Mouse (Mus musculus) liver, embryonic 14.5 days (tissue): Measurements from ENCODE around the gene Zfp13. TPM values are rescaled to one million over a fixed set of nuclear protein-coding genes. Genes with fewer than 3 reads are reported as not detected.

Experiments used
- ATAC-seq: fragments of 200-750 bp; cut with Nextera tagmentation; 2 replicates; pipeline ENCODE4 v1.8.0; 2017; ENCODE audit warnings: moderate number of reproducible peaks, mild to moderate bottlenecking, moderate library complexity; ENCODE audit not compliant: insufficient read depth
- DNase-seq, 3 experiments: peaks; one replicate each; pipeline ENCODE4 v3.0.0-alpha.2; 2012 to 2013; ENCODE audit warnings: low read depth in 3 of 3, low spot score in 3 of 3
- H3K27ac ChIP-seq: fragments of 300-500 bp; sonication (generic); 2 replicates; pipeline ENCODE4 v1.5.1; 2014; ENCODE audit warnings: moderate library complexity, mild to moderate bottlenecking, control low read depth, inconsistent platforms
- H3K27me3 ChIP-seq: fragments of 300-500 bp; sonication (generic); 2 replicates; pipeline ENCODE4 v1.6.1; 2014; ENCODE audit warnings: mild to moderate bottlenecking, low read length, moderate library complexity; ENCODE audit not compliant: control insufficient read depth, insufficient read depth
- H3K36me3 ChIP-seq: fragments of 300-500 bp; sonication (generic); replicated peaks from 2 replicates; pipeline ENCODE4 v1.6.1; 2014; ENCODE audit warnings: low read depth; ENCODE audit not compliant: control insufficient read depth, insufficient read depth
- H3K4me1 ChIP-seq, 2 experiments: fragments of 200-500 bp in 1 of 2; fragments of 300-500 bp in 1 of 2; sonication (generic) in 1 of 2; replicated peaks; 2 replicates each; pipeline ENCODE4 v1.6.1; 2012 to 2014; ENCODE audit warnings: antibody characterized with exemption in 1 of 2, inconsistent platforms in 1 of 2, low read length in 1 of 2; ENCODE audit not compliant: control insufficient read depth in 2 of 2, insufficient read depth in 2 of 2
- H3K4me2 ChIP-seq: fragments of 300-500 bp; sonication (generic); 2 replicates; pipeline ENCODE4 v1.6.1; 2014; ENCODE audit warnings: low read depth, mild to moderate bottlenecking, control low read depth, moderate library complexity
- H3K4me3 ChIP-seq, 2 experiments: fragments of 200-500 bp in 1 of 2; fragments of 300-500 bp in 1 of 2; sonication (generic) in 1 of 2; 2 replicates each; pipeline ENCODE4 v1.5.1; 2012 to 2014; ENCODE audit warnings: low read depth in 2 of 2, low read length in 2 of 2, mild to moderate bottlenecking in 2 of 2, control low read depth in 1 of 2, inconsistent platforms in 1 of 2, moderate library complexity in 1 of 2; ENCODE audit not compliant: insufficient read depth in 1 of 2
- H3K9ac ChIP-seq: fragments of 300-500 bp; sonication (generic); replicated peaks from 2 replicates; pipeline ENCODE4 v1.6.1; 2014; ENCODE audit warnings: mild to moderate bottlenecking, control low read depth, moderate library complexity
- H3K9me3 ChIP-seq: fragments of 300-500 bp; sonication (generic); 2 replicates; pipeline ENCODE4 v1.6.1; 2016; ENCODE audit warnings: low read length, mixed read lengths; ENCODE audit not compliant: control insufficient read depth
- CTCF ChIP-seq: IDR thresholded peaks from 2 replicates; pipeline ENCODE4 v1.5.1; 2016; ENCODE audit warnings: antibody characterized with exemption, low read depth, control low read depth
- EP300 ChIP-seq: IDR thresholded peaks from 2 replicates; pipeline ENCODE4 v1.6.1; 2016; ENCODE audit warnings: antibody characterized with exemption, low read depth
- WGBS: fragments of 180-500 bp; shearing (Covaris S2); extraction: QIAGEN DNeasy Blood & Tissue Kit; methylation state at CpG from one replicate; pipeline ENCODE4 v1.1.7; 2014; ENCODE audit not compliant: insufficient replicate concordance; 5-methylcytosine and 5-hydroxymethylcytosine counted together
- polyA plus RNA-seq, 2 experiments: library from polyadenylated mRNA; depleted of rRNA in 1 of 2; stranded (reverse) in 1 of 2; unstranded in 1 of 2; fragments of >200 nt; fragmentation: Nextera tagmentation in 1 of 2; extraction: Ambion mirVana in 1 of 2; gene quantifications; 2 replicates each; pipeline versions ENCODE4 v1.2.1 to v1.2.3; 2012 to 2014

The Zfp13 gene
- polyA plus RNA-seq, 2 experiments = 1.3 to 1.9 TPM

DNA sequence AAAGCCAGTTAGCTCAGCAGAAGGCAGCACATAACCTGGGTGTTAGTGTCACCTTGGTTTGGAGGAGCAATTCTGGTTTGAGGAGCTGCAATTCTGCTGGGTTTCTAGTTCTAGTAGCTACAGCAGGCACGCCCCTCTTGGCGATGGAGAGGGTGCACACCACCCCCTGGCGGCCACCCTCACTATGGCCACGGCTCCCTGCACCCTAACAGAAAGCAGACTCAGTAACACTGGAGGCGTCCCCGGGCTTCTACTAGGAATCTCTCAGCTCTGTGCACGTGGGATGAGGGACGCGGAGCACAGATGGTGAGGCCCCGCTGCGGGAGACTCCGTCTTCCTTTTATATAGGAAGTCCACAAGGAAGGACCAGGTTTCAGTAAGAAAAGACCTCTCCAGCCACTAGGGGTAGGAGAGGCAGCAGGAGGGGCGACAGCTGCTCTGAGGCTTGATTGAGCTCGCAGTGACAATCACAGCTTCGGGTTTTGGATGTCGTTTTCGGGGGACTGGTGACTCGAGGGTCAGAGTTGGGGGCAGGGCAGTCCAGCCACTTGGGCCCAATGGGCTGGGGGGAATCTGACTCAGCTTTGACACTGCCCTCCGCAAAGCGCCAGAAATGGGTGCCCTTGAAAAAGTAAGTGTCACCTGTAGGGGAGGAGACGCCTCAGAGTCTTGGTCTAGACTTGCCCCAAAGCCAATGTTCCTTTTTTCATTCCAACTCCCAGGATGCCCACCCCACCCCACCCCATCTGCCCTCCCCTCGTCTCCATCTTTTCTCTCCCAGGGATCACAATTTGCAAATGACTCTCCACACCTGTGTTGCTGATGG, 31.1 kb upstream of the Zfp13 start:
- Histone ChIP-seq H3K36me3 (no peaks in the 10 kb centered on the region), H3K27me3 (no peaks in the 10 kb centered on the region), H3K9ac (no peak overlapping the region), H3K4me1 (no peaks in the 10 kb centered on the region), H3K4me3 (no peak overlapping the region), H3K4me2 (no peak overlapping the region; the same call in 1 of the 2 replicates), H3K27ac (no peak overlapping the region), H3K9me3 (no peaks in the 10 kb centered on the region)
- ATAC-seq (peak; percentile 47; the same call in 1 of the 2 replicates), DNase-seq (peak in 2 of 3 experiments; percentile 7 to 16)
- TF ChIP-seq EP300 (no peak), CTCF (peak; percentile 89)
- 10% methylated on average over 22 of the region's 22 CpGs for WGBS

DNA sequence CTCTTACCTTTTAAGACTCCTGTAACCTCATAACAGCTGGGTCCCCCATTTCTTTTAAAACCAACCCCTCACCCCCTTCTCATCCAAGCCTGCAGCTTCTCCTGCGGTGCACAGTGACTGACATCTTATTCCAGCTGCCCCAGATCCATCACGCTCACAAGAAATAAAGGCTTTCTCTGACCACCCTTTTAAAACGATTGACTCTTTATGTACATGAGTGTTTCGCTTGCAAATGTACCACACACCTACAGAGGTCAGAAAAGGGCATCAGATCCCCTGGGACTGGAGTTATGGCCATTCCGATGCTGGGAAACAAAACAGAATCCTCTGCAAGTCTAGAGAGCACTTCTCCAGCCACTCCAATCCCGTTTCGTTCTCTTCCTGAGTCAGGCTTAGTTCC, 28.5 kb upstream of the Zfp13 start:
- no peak overlapping the region for H3K4me3 ChIP-seq
- DNase-seq (no peak), ATAC-seq (no peak)
- no peak overlapping the region for H3K4me2 ChIP-seq
- no peak overlapping the region for H3K27ac ChIP-seq
- no peaks in the 10 kb centered on the region for H3K9me3 ChIP-seq
- no peak overlapping the region for H3K9ac ChIP-seq
- 39% methylated on average over 7 of the region's 7 CpGs for WGBS
- H3K36me3 ChIP-seq = no peaks in the 10 kb centered on the region
- H3K4me1 ChIP-seq = no peaks in the 10 kb centered on the region
- H3K27me3 ChIP-seq = no peaks in the 10 kb centered on the region
- TF ChIP-seq EP300 (no peak), CTCF (no peak)

DNA sequence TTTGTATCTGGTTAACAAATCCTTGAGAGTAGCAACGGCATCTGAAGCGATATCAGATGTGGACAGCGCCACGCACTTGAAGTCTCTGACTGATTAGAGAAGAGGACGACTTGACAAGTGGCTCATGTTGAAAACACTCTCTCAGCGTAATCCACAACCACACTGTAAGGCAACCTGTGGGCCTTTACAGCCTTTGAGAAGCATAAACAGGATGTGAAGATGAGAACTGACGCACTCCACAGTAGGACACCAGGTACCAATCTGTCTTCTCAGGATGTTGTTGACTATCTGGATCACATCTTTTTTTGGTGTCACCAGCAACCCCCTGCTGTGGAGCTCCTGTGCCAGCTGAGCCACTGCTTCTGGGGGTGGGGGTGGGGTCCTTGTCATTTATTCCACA, 21.1 kb upstream of the Zfp13 start:
- DNase-seq (no peak), ATAC-seq (no peak)
- no peak overlapping the region for H3K9ac ChIP-seq
- H3K27me3 ChIP-seq = no peaks in the 10 kb centered on the region; the same call in 1 of the 2 replicates
- no peak overlapping the region for H3K4me2 ChIP-seq
- H3K4me3 ChIP-seq = no peak overlapping the region
- 42% methylated on average over 7 of the region's 7 CpGs for WGBS
- H3K36me3 ChIP-seq = no peaks in the 10 kb centered on the region
- no peaks in the 10 kb centered on the region for H3K4me1 ChIP-seq
- H3K9me3 ChIP-seq = no peaks in the 10 kb centered on the region
- no peak overlapping the region for H3K27ac ChIP-seq
- TF ChIP-seq CTCF = no peak

DNA sequence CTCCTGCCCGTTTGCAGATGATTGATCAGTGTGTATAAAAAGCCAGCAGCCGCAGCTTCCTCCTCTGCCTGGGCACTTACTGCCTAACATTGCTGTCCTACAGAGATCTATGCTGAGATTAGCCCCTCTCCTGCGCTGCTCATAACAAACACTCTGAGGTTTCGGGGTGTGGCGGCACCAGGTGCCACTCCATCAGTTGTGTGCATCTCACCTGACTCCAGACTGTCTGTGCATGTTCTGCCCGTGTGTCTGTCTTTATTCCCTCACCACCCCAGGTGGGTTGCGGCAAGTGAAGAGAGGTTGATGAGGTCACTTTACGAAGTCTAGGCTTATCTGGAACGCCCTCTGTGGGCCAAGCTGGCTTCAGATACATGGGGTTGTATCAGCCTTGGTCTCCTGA, 17.8 kb upstream of the Zfp13 start:
- Histone ChIP-seq H3K4me2 (no peak overlapping the region), H3K4me1 (no peaks in the 10 kb centered on the region), H3K27me3 (no peaks in the 10 kb centered on the region; the same call in 1 of the 2 replicates), H3K27ac (no peak overlapping the region), H3K36me3 (no peaks in the 10 kb centered on the region), H3K4me3 (no peak overlapping the region), H3K9ac (no peak overlapping the region), H3K9me3 (no peaks in the 10 kb centered on the region)
- ATAC-seq (no peak), DNase-seq (no peak)
- WGBS = 16% methylated on average over 9 of the region's 9 CpGs
- TF ChIP-seq EP300 (no peak), CTCF (no peak)

DNA sequence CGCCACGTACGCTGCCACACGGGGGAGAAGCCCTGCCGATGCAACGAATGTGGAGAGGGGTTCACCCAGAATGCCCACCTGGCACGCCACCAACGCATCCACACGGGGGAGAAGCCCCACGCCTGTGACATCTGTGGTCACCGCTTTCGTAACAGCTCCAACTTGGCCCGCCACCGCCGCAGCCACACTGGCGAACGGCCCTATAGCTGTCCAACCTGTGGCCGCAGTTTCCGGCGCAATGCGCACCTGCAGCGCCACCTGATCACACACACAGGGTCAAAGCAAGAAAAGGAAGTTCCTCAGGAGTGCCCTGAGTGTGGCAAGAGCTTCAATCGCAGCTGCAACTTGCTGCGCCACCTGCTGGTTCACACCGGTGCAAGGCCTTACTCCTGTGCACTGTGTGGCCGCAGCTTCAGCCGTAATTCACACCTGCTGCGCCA, 11.1 kb upstream of the Zfp13 start:
- peak; percentile 56; the same call in 1 of the 2 replicates for ATAC-seq

More for the DNA sequence above, 11.1 kb upstream of the Zfp13 start:
- Histone ChIP-seq H3K9me3 (no peaks in the 10 kb centered on the region), H3K36me3 (no peaks in the 10 kb centered on the region), H3K9ac (no peak overlapping the region), H3K27ac (no peak overlapping the region), H3K27me3 (no peaks in the 10 kb centered on the region), H3K4me3 (no peak overlapping the region), H3K4me1 (no peaks in the 10 kb centered on the region), H3K4me2 (no peak overlapping the region)
- no peak for DNase-seq
- no peak for TF ChIP-seq EP300
- TF ChIP-seq CTCF = peak; percentile 84
- 68% methylated on average over 28 of the region's 28 CpGs for WGBS
